Mouse (Mus musculus): ENCODE data around the gene Hamp. TPM values are rescaled to one million over a fixed set of nuclear protein-coding genes. Genes with fewer than 3 reads are reported as not detected.
A peak's percentile ranks its signal among the peaks of the same experiment; 100 is the strongest.
"Not testable (repeated sequence)": the region's sequence is repeated elsewhere in the genome, so short reads cannot be mapped to it uniquely, and the experiment has no call there.

Gene Hamp
- total RNA-seq, 1 experiment from 2014 or later = not detected

DNA sequence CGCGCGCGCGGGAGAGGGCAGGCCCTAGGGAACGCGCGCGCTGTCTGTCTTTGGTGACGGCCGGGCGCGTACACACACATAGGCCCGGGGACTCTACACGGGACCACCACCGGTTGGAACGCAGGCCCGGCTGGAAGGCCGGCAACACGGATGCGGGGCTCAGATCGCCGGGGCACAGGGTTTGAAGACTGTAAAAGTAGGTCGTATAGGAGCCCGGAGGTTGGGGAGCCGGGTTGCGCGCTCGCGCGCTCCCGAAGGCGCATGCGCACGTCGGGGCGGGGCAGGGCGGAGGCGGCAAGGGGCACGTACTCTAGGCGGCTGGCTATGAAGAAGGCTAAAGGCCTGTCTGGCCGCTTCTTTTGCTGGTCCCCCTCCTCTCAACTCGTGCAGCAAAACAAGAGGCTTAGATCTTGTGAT lies 13.5 kb upstream of the Hamp start:
- peak; percentile 32; the same call in 1 of the 2 replicates for ATAC-seq (ENCODE audit: extremely low read depth, insufficient number of reproducible peaks, low FRiP score, poor library complexity, severe bottlenecking)

GRCm38 (mm10) chr7:30956756-30957366 lies 13.0 kb upstream of the Hamp start, which contains the start of gene Usf2:
Gene Usf2 (minus strand): TSS chr7:30956803.
- 0 out of 2 replicates have a peak, but pooled peaks have one; percentile 18 for ATAC-seq (ENCODE audit: extremely low read depth, insufficient number of reproducible peaks, low FRiP score, poor library complexity, severe bottlenecking)

DNA sequence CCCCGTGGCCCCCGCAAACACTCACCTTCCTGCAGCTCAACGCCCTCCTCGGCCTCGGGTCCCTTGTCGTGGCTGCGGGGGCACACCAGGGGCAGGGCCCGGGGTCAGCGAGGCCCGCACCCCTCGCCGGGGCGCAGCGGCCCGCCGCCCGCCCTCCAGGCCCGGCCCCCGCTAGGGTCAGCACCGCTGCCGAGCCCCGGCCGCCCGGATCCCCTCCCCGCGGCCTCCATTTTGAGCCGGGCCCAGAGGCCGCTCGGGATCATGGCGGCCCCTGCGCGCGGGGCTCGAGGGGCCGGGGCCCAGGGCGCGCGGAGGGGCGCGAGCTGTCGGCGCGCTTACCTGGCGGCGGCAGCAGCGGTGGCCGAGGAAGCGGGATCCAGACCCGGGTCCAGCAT lies 12.5 kb upstream of the Hamp start:
- ATAC-seq (ENCODE audit: extremely low read depth, insufficient number of reproducible peaks, low FRiP score, poor library complexity, severe bottlenecking) = no peak

GRCm38 (mm10) chr7:30955584-30956356 lies 11.9 kb upstream of the Hamp start:
- ATAC-seq (ENCODE audit: extremely low read depth, insufficient number of reproducible peaks, low FRiP score, poor library complexity, severe bottlenecking) = peak; percentile 62

GRCm38 (mm10) chr7:30954971-30955520 lies 11.2 kb upstream of the Hamp start:
- no peak for ATAC-seq (ENCODE audit: extremely low read depth, insufficient number of reproducible peaks, low FRiP score, poor library complexity, severe bottlenecking)

DNA sequence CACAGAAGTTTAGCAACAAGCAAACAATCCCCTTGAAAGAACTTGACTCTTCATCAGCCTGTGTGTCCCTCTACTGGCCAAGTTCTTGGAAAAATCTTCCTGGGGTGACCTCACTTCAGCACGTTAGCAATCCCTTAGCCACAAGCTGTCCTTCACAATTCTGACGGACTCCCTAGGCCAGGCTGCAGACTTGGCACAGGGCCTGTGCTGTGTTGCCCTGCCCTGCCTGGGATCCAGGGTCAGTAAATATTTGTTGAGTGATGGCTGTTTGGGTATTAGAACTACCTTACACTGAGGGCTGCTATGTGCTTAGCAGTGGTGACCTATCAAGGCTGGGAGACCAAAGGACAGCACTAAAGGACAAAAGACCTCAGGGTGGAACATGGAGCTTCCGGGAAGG lies 10.2 kb upstream of the Hamp start:
- ATAC-seq (ENCODE audit: extremely low read depth, insufficient number of reproducible peaks, low FRiP score, poor library complexity, severe bottlenecking) = no peak

DNA sequence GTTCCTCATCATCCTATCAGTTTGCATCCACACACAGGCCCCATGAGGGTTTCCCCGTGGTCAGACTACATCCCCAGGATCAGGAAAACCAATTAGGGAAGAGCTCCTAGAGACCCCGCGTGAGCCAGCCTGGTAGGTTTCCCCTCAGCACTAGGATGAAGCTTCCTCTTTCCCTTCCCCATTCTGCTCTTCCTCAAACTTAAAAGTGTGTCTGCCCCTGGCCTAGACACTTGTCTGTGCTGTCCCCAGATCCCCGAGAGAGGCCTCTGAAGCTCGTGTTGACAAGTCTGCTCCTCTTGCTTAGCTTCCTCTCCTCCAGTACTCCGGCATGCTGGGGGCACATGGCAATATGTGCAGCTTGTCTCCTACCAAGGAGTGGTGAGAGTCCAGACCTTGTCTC lies 9.6 kb upstream of the Hamp start:
- no peak for ATAC-seq (ENCODE audit: extremely low read depth, insufficient number of reproducible peaks, low FRiP score, poor library complexity, severe bottlenecking)

- no peak for ATAC-seq (ENCODE audit: extremely low read depth, insufficient number of reproducible peaks, low FRiP score, poor library complexity, severe bottlenecking)
Observed at GRCm38 (mm10) chr7:30952441-30953265, 8.8 kb upstream of the Hamp start.

DNA sequence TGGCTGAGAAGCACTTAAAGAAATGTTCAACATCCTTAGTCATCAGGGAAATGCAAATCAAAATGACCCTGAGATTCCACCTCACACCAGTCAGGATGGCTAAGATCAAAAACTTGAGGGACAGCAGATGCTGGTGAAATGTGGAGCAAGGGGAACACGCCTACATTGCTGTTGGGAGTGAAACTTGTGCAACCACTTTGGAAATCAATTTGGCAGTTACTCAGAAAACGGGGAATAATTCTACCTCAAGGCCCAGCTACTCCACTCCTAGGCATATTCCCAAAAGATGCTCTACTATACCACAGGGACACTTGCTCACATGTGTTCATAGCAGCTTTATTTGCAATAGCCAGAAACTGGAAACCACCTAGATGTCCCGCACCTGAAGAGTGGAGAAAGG lies 6.1 kb upstream of the Hamp start:
- not testable (repeated sequence) for ATAC-seq (ENCODE audit: extremely low read depth, insufficient number of reproducible peaks, low FRiP score, poor library complexity, severe bottlenecking)

GRCm38 (mm10) chr7:30945876-30946275 lies 2.0 kb upstream of the Hamp start:
- ATAC-seq (ENCODE audit: extremely low read depth, insufficient number of reproducible peaks, low FRiP score, poor library complexity, severe bottlenecking) = no peak

GRCm38 (mm10) chr7:30945466-30945865 lies 1.6 kb upstream of the Hamp start:
- ATAC-seq (ENCODE audit: extremely low read depth, insufficient number of reproducible peaks, low FRiP score, poor library complexity, severe bottlenecking) = not testable (repeated sequence)

- ATAC-seq (ENCODE audit: extremely low read depth, insufficient number of reproducible peaks, low FRiP score, poor library complexity, severe bottlenecking) = not testable (repeated sequence)
Observed at GRCm38 (mm10) chr7:30944706-30945105, 874 bp upstream of the Hamp start.

DNA sequence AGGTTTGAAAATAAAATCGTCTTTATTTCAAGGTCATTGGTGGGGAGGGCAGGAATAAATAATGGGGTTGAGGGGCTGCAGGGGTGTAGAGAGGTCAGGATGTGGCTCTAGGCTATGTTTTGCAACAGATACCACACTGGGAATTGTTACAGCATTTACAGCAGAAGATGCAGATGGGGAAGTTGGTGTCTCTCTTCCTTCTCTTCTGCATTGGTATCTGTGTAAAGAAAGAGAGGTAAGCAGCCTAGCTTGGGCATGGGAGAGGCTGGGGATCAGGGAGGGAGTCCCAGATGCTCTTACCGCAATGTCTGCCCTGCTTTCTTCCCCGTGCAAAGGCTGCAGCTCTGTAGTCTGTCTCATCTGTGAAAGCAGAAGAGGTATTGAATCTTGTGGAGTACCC lies 1.5 kb downstream of the Hamp start:
- ATAC-seq (ENCODE audit: extremely low read depth, insufficient number of reproducible peaks, low FRiP score, poor library complexity, severe bottlenecking) = not testable (repeated sequence)

DNA sequence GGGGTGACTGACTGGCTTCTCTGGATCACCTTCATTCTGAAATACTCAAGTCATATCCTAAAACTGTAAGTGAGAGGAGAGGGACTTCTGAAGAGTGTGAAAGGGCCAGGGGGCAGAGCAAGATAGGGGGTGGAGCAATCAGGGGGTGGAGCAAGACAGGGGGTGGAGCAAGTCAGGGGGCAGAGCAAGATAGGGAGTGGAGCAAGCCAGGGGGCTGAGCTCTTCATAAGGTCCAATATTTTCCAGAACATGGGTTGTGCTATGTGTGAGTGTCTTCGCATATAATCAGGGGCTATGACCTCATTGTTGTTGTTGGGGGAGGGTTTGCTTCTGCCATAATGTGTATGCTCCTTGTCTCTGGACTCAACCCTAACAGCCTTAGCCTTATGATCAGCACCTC lies 3.8 kb downstream of the Hamp start:
- not testable (repeated sequence) for ATAC-seq (ENCODE audit: extremely low read depth, insufficient number of reproducible peaks, low FRiP score, poor library complexity, severe bottlenecking)

DNA sequence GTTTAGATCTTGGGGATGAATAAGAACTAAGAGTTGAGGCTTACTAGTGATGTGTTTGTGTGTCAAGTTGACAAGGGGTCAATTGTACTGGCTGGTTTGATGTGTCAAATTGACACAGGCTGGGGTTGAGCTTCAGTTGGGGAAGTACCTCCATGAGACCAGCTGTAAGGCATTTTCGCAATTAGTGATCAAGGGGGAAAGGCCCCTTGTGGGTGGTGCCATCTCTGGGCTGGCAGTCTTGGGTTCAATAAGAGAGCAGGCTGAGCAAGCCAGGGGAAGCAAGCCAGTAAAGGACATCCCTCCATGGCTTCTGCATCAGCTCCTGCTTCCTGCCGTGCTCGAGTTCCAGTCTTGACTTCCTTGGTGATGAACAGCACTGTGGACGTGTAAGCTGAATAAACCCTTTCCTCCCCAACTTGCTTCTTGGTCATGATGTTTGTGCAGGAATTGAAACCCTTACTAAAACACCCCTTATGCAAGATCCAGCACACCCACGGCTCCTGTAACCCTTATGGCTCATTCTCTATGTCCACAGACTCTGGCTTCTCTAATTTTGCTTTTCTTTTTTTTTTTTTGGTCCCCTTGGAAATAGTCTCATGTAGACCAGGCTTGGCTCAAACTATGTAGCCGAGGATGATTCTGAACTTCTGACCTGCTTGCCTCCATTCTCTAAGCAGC lies 8.3 kb downstream of the Hamp start:
- ATAC-seq (ENCODE audit: extremely low read depth, insufficient number of reproducible peaks, low FRiP score, poor library complexity, severe bottlenecking) = not testable (repeated sequence)

DNA sequence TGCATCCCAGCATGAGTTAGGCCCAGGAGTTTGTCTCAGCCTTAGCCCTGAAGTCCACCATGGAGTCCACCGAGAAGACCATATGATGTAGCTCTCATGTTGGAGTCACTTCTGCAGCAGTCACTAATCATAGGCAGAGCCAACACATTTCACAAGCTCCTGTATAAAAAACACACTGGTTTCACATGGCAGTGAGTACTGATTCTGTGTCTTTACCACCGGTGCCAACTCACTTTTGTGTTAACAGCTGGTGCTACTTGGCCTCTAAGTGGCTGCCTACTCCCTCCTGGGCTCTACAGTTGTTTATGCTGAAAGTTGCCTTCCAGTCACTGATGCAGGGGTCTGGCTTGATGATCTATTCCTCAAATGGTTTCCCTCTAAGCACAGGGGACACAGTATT lies 19.3 kb downstream of the Hamp start, which contains the start of gene Hamp2:
Gene Hamp2 (minus strand): TSS at position 101 of the 400 bp plus-strand sequence.
- not testable (repeated sequence) for ATAC-seq (ENCODE audit: extremely low read depth, insufficient number of reproducible peaks, low FRiP score, poor library complexity, severe bottlenecking)

DNA sequence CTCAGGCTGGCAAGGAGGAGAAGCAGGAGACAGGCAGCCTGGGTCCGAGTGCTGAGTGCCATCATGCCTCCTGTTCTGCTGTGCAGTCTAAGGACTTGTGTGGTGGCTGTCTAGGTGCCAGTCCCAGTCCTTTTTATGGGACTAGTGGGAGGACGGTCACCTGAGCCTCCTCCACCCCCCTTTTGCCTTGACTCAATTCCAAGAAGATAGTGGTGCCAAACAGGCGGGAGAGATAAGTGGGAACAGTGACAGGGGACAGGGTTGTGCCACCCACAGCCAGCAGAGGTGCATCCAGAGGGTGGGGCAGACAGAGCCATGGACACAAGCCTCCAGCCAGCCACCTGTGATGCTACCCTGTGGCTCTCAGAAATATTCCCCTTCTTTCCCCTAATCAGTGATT lies 19.8 kb downstream of the Hamp start:
- no peak for ATAC-seq (ENCODE audit: extremely low read depth, insufficient number of reproducible peaks, low FRiP score, poor library complexity, severe bottlenecking)

GRCm38 (mm10) chr7:30922490-30922889 lies 21.3 kb downstream of the Hamp start:
- ATAC-seq (ENCODE audit: extremely low read depth, insufficient number of reproducible peaks, low FRiP score, poor library complexity, severe bottlenecking) = not testable (repeated sequence)

- no peak for ATAC-seq (ENCODE audit: extremely low read depth, insufficient number of reproducible peaks, low FRiP score, poor library complexity, severe bottlenecking)
Observed at GRCm38 (mm10) chr7:30920217-30920616, 23.6 kb downstream of the Hamp start.

All from neutrophil, adult 5-6 weeks (primary cell).